Mouse (Mus musculus): ENCODE data around the gene Guca1b.

GRCm38 (mm10) chr17:47395376-47395913 is 10.3 kb downstream of the Guca1b start:
- 0 out of 2 replicates have a peak, but pooled peaks have one; percentile 20 for TF ChIP-seq CTCF (IDR thresholded peaks at IDR 0.05; ENCODE audit: low read depth)
- TF ChIP-seq EP300 (optimal IDR thresholded peaks at IDR 0.05), result no peak

Measured in stomach, postnatal 0 days (tissue).